28 mouse cellular contexts compared by ENCODE assay signal in the genomic region with DNA sequence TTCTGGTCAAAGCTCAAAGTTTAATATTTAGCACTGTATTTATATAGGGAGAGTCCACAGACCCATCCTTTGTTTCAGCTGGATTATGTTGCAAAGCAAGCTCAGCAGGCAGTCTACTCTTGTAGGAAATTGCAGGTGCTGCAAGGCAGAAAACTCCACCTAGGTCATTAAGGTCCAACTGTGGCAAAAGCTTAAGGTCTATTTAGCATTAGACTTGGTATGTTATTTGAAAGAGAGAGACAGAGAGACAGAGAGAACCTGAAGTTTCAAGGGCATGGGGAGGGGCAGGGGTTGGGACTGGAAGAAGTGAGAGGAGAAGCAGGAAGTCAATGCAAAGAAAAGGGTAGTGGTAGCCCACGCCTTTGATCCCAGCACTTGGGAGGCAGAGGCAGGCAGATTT. TPM values are rescaled to one million over a fixed set of nuclear protein-coding genes. Genes with fewer than 3 reads are reported as not detected.
DNase-seq lines count a peak whose midpoint lies in the region; ATAC-seq lines count a peak whose summit lies in the region.
"Had no signal": no experiment of that assay in that cellular context is flagged by ENCODE, and none has a peak within 500 bp of the region (broad histone marks: within the 10 kb centered on the region; RNA-seq: fewer than 3 reads in every experiment).

No protein-coding gene starts in this region.

- H3K4me2 ChIP-seq in midbrain, embryonic 11.5 days = no peak overlapping the region
- no peak overlapping the region for H3K4me2 ChIP-seq in midbrain, embryonic 16.5 days (ENCODE audit: low read length)
- H3K4me2 ChIP-seq: embryonic facial prominence, embryonic 12.5 days; forebrain, embryonic 12.5 days had no signal

- no peaks in the 10 kb centered on the region for H3K9me3 ChIP-seq in midbrain, embryonic 11.5 days (ENCODE audit: control insufficient read depth, low read length)
- H3K9me3 ChIP-seq in midbrain, embryonic 16.5 days (replicated peaks; ENCODE audit: control insufficient read depth, low read length, poor library complexity, severe bottlenecking) = no peaks in the 10 kb centered on the region
- no peaks in the 10 kb centered on the region for H3K9me3 ChIP-seq in forebrain, embryonic 10.5 days
- H3K9me3 ChIP-seq in hindbrain, embryonic 10.5 days = 0 out of 2 replicates have a peak, but pooled peaks cover 3% of the 10 kb centered on the region
- H3K9me3 ChIP-seq: embryonic facial prominence, embryonic 10.5 days; embryonic facial prominence, embryonic 12.5 days; forebrain, embryonic 12.5 days; G1E had no signal

- peak; percentile 49 for DNase-seq in midbrain, embryonic 11.5 days (ENCODE audit: low spot score, missing footprints)
- DNase-seq in ES-CJ7 (ENCODE audit: low read depth, low spot score) = peak; percentile 97
- DNase-seq in R1 (ENCODE audit: low read depth, low spot score) = peak; percentile 100
- DNase-seq in ZHBTc4 (ENCODE audit: low read depth, low spot score) = peak; percentile 97
- no peak for DNase-seq in forebrain, embryonic 10.5 days (ENCODE audit: extremely low spot score, low spot score)
- no peak for DNase-seq in hindbrain, embryonic 10.5 days (ENCODE audit: low spot score)
- no peak for DNase-seq in right cerebral cortex, postnatal 4 days
- DNase-seq: adrenal gland, adult 2 months; adrenal gland, postnatal 10 days; adrenal gland, postnatal 25 days; cerebellum, adult 11-12 months; cerebellum, adult 2 months; cerebellum, adult 9-10 months; cerebellum, postnatal 10 days; cerebellum, postnatal 25 days had no signal

- H3K9ac ChIP-seq in midbrain, embryonic 11.5 days (ENCODE audit: low read length) = no peak overlapping the region
- H3K9ac ChIP-seq in midbrain, embryonic 16.5 days (ENCODE audit: low read depth, low read length) = no peak overlapping the region
- H3K9ac ChIP-seq: embryonic facial prominence, embryonic 12.5 days; forebrain, embryonic 12.5 days had no signal

- no peaks in the 10 kb centered on the region for H3K27me3 ChIP-seq in midbrain, embryonic 11.5 days (ENCODE audit: control insufficient read depth, insufficient read depth, low read length)
- H3K27me3 ChIP-seq in midbrain, embryonic 16.5 days (ENCODE audit: control insufficient read depth, insufficient read depth, low read depth, low read length) = no peaks in the 10 kb centered on the region
- H3K27me3 ChIP-seq in forebrain, embryonic 10.5 days (ENCODE audit: poor library complexity, severe bottlenecking) = no peaks in the 10 kb centered on the region
- H3K27me3 ChIP-seq in hindbrain, embryonic 10.5 days (ENCODE audit: insufficient read depth, poor library complexity, severe bottlenecking) = no peaks in the 10 kb centered on the region
- H3K27me3 ChIP-seq: embryonic facial prominence, embryonic 12.5 days; forebrain, embryonic 12.5 days; Patski had no signal

- no peaks in the 10 kb centered on the region for H3K36me3 ChIP-seq in midbrain, embryonic 11.5 days (ENCODE audit: control insufficient read depth, insufficient read depth, low read length)
- no peaks in the 10 kb centered on the region for H3K36me3 ChIP-seq in midbrain, embryonic 16.5 days (ENCODE audit: control insufficient read depth, insufficient read depth, low read length)
- H3K36me3 ChIP-seq in forebrain, embryonic 10.5 days (replicated peaks) = no peaks in the 10 kb centered on the region
- H3K36me3 ChIP-seq in hindbrain, embryonic 10.5 days = no peaks in the 10 kb centered on the region
- H3K36me3 ChIP-seq: embryonic facial prominence, embryonic 10.5 days; embryonic facial prominence, embryonic 12.5 days; forebrain, embryonic 12.5 days; G1E had no signal

- H3K4me1 ChIP-seq in midbrain, embryonic 11.5 days (ENCODE audit: control insufficient read depth, insufficient read depth, low read length) = no peaks in the 10 kb centered on the region
- H3K4me1 ChIP-seq in midbrain, embryonic 16.5 days (ENCODE audit: control insufficient read depth, insufficient read depth, low read length) = no peaks in the 10 kb centered on the region
- no peaks in the 10 kb centered on the region for H3K4me1 ChIP-seq in forebrain, embryonic 10.5 days
- H3K4me1 ChIP-seq in hindbrain, embryonic 10.5 days (replicated peaks) = no peaks in the 10 kb centered on the region
- H3K4me1 ChIP-seq: embryonic facial prominence, embryonic 10.5 days; embryonic facial prominence, embryonic 12.5 days; forebrain, embryonic 12.5 days had no signal

- ATAC-seq in midbrain, embryonic 11.5 days (ENCODE audit: low FRiP score) = no peak
- ATAC-seq in midbrain, embryonic 16.5 days = no peak
- ATAC-seq: forebrain, embryonic 14.5 days; forebrain, embryonic 16.5 days; Patski had no signal

- no peak overlapping the region for H3K27ac ChIP-seq in midbrain, embryonic 11.5 days (ENCODE audit: low read depth, low read length)
- H3K27ac ChIP-seq in midbrain, embryonic 16.5 days (ENCODE audit: low read length) = no peak overlapping the region
- H3K27ac ChIP-seq in forebrain, embryonic 10.5 days = no peak overlapping the region
- H3K27ac ChIP-seq in hindbrain, embryonic 10.5 days = no peak overlapping the region
- H3K27ac ChIP-seq: embryonic facial prominence, embryonic 10.5 days; embryonic facial prominence, embryonic 12.5 days; forebrain, embryonic 12.5 days had no signal

- 86% methylated on average over 1 of the region's 1 CpGs for WGBS in midbrain, embryonic 11.5 days
- WGBS in midbrain, embryonic 16.5 days = 93% methylated on average over 1 of the region's 1 CpGs
- WGBS in forebrain, embryonic 10.5 days = 94% methylated on average over 1 of the region's 1 CpGs
- WGBS in hindbrain, embryonic 10.5 days = 86% methylated on average over 1 of the region's 1 CpGs

- H3K4me3 ChIP-seq in midbrain, embryonic 11.5 days (ENCODE audit: low read depth, low read length) = no peak overlapping the region
- no peak overlapping the region for H3K4me3 ChIP-seq in midbrain, embryonic 16.5 days (ENCODE audit: low read depth, low read length)
- H3K4me3 ChIP-seq in forebrain, embryonic 10.5 days = no peak overlapping the region
- H3K4me3 ChIP-seq in hindbrain, embryonic 10.5 days = no peak overlapping the region
- H3K4me3 ChIP-seq: embryonic facial prominence, embryonic 10.5 days; embryonic facial prominence, embryonic 12.5 days; forebrain, embryonic 12.5 days had no signal

RNA-seq across cellular contexts. Expression of a gene that starts 14.0 kb away (rescaled TPM):
- polyA plus RNA-seq in midbrain, embryonic 11.5 days (2014; fragmentation: Nextera tagmentation; extraction: Ambion mirVana) = not detected in 2 replicates
- polyA plus RNA-seq in midbrain, embryonic 16.5 days (2015; fragmentation: Nextera tagmentation; extraction: Ambion mirVana) = not detected in 2 replicates
- polyA plus RNA-seq in forebrain, embryonic 10.5 days (2016; fragmentation: Nextera tagmentation; extraction: Ambion mirVana) = not detected in 2 replicates
- polyA plus RNA-seq in hindbrain, embryonic 10.5 days (2016; fragmentation: Nextera tagmentation; extraction: Ambion mirVana) = not detected in 2 replicates
- polyA plus RNA-seq: adrenal gland, adult 2 months; brain, embryonic 14.5 days; C2C12; cerebellum, adult 2 months; cortical plate, adult 2 months; embryonic facial prominence, embryonic 10.5 days; embryonic facial prominence, embryonic 12.5 days; embryonic facial prominence, embryonic 14.5 days; forebrain, embryonic 12.5 days; forebrain, embryonic 14.5 days; forebrain, embryonic 16.5 days; frontal cortex, adult 2 months; G1E; Patski had no signal

RNA-seq across cellular contexts. Expression of a gene that starts 54.8 kb away (rescaled TPM):
- polyA plus RNA-seq in midbrain, embryonic 11.5 days (2014; fragmentation: Nextera tagmentation; extraction: Ambion mirVana) = 10.5 and 11.6 TPM in 2 replicates
- polyA plus RNA-seq in midbrain, embryonic 16.5 days (2015; fragmentation: Nextera tagmentation; extraction: Ambion mirVana) = 7.5 and 10.8 TPM in 2 replicates
- polyA plus RNA-seq in forebrain, embryonic 10.5 days (2016; fragmentation: Nextera tagmentation; extraction: Ambion mirVana) = 13.8 and 17.9 TPM in 2 replicates
- polyA plus RNA-seq in hindbrain, embryonic 10.5 days (2016; fragmentation: Nextera tagmentation; extraction: Ambion mirVana) = 17.5 and 22.5 TPM in 2 replicates

Comparison
In these comparisons a context has a peak if more than half of its experiments do, and no peak if none do; other contexts are left out.
1. DNase-seq: peak in midbrain, embryonic 11.5 days (single experiment), ES-CJ7 (single experiment), R1 (single experiment) and ZHBTc4 (single experiment); none in forebrain, embryonic 10.5 days (single experiment), hindbrain, embryonic 10.5 days (single experiment) and right cerebral cortex, postnatal 4 days (single experiment).